Mouse (Mus musculus) kidney, adult 10 weeks (tissue): Measurements from ENCODE around the gene Gm28961. TPM values are rescaled to one million over a fixed set of nuclear protein-coding genes. Genes with fewer than 3 reads are reported as not detected.

Source experiments
- polyA plus RNA-seq: library from polyadenylated mRNA; stranded (reverse); fragments of 350-450 nt; fragmentation: Illumina TruSeq; extraction: RNeasy Lipid Tissue Mini Kit (QIAGEN cat#74804); gene quantifications from one replicate; pipeline ENCODE4 v1.2.3, GENCODE M21; 2014; ENCODE audit warnings: low read depth, low replicate concordance

The Gm28961 gene
- not detected for polyA plus RNA-seq

GRCm38 (mm10) chrY:57705397-57705796 lies at the start of gene Gm28961:
Gene Gm28961, plus strand, starts transcription at chrY:57705697.

Other genes with a start within 250 kb of the Gm28961 start
- not detected for gene Gm21943, start 172.0 kb upstream of the Gm28961 start, polyA plus RNA-seq